Mouse (Mus musculus): Measurements from ENCODE around the gene Uts2. TPM values are rescaled to one million over a fixed set of nuclear protein-coding genes. Genes with fewer than 3 reads are reported as not detected.

Uts2 gene
- polyA plus RNA-seq, 1 experiment from 2014 or later, result not detected

Other genes with a start within 250 kb of the Uts2 start
- gene Errfi1, start 143.2 kb upstream of the Uts2 start, polyA plus RNA-seq (2014; fragmentation: Nextera tagmentation; extraction: Ambion mirVana), result 20.3 and 21.6 TPM in 2 replicates
- gene Park7, start 82.7 kb upstream of the Uts2 start, polyA plus RNA-seq (2014; fragmentation: Nextera tagmentation; extraction: Ambion mirVana), result 412 and 431 TPM in 2 replicates
- 0.19 TPM in 1 of 2 replicates, not detected in the other for gene Tnfrsf9, start 82.5 kb upstream of the Uts2 start, polyA plus RNA-seq (2014; fragmentation: Nextera tagmentation; extraction: Ambion mirVana)
- gene Per3, start 47.6 kb downstream of the Uts2 start, polyA plus RNA-seq (2014; fragmentation: Nextera tagmentation; extraction: Ambion mirVana), result 5.5 and 6.7 TPM in 2 replicates
- gene Vamp3, start 60.9 kb downstream of the Uts2 start, polyA plus RNA-seq (2014; fragmentation: Nextera tagmentation; extraction: Ambion mirVana), result 96.1 and 109 TPM in 2 replicates
- gene Gm13090, start 92.5 kb downstream of the Uts2 start, polyA plus RNA-seq (2014; fragmentation: Nextera tagmentation; extraction: Ambion mirVana), result 0.39 TPM in 1 of 2 replicates, not detected in the other

Measured in forebrain, embryonic 11.5 days (tissue).